Comparison of ENCODE assay signal across 10 mouse cellular contexts in genomic region chr9:108577025-108577424, GRCm38 (mm10). TPM values are rescaled to one million over a fixed set of nuclear protein-coding genes. Genes with fewer than 3 reads are reported as not detected.
DNase-seq lines count a peak whose midpoint lies in the region; ATAC-seq and TF ChIP-seq lines count a peak whose summit lies in the region.
"Had no signal": no experiment of that assay in that cellular context is flagged by ENCODE, and none has a peak within 500 bp of the region (broad histone marks: within the 10 kb centered on the region; RNA-seq: fewer than 3 reads in every experiment).

No protein-coding gene starts in this region.

- TF ChIP-seq EP300 in liver, postnatal 0 days (IDR thresholded peaks at IDR 0.05; ENCODE audit: low read depth), result no peak

- peak overlapping the region; percentile 93 for H3K4me2 ChIP-seq in liver, embryonic 12.5 days
- no peak overlapping the region for H3K4me2 ChIP-seq in liver, postnatal 0 days (ENCODE audit: low read depth, low read length)
- peak overlapping the region; percentile 62 for H3K4me2 ChIP-seq in forebrain, embryonic 14.5 days (ENCODE audit: low read length)
- H3K4me2 ChIP-seq in limb, embryonic 11.5 days (ENCODE audit: low read depth, severe bottlenecking), result peak overlapping the region; percentile 88

- H3K27me3 ChIP-seq in liver, embryonic 12.5 days (replicated peaks), result no peaks in the 10 kb centered on the region
- H3K27me3 ChIP-seq in liver, postnatal 0 days (ENCODE audit: insufficient read depth, low read length), result no peaks in the 10 kb centered on the region
- H3K27me3 ChIP-seq in forebrain, embryonic 14.5 days (replicated peaks; ENCODE audit: control insufficient read depth, insufficient read depth, low read length), result no peaks in the 10 kb centered on the region
- H3K27me3 ChIP-seq in limb, embryonic 11.5 days (ENCODE audit: control insufficient read depth, insufficient read depth, low read length), result no peaks in the 10 kb centered on the region
- H3K27me3 ChIP-seq: liver, embryonic 15.5 days had no signal

- no peak overlapping the region for H3K4me3 ChIP-seq in liver, embryonic 12.5 days
- no peak overlapping the region for H3K4me3 ChIP-seq in liver, postnatal 0 days (ENCODE audit: low read depth, low read length)
- H3K4me3 ChIP-seq in forebrain, embryonic 14.5 days (ENCODE audit: low read depth, low read length), result peak overlapping the region; percentile 82
- H3K4me3 ChIP-seq in limb, embryonic 11.5 days (ENCODE audit: low read depth, low read length), result peak overlapping the region; percentile 87
- peak overlapping the region; percentile 10 for H3K4me3 ChIP-seq in olfactory bulb, adult 2 months (ENCODE audit: insufficient read depth, low read depth, low read length)

- H3K9me3 ChIP-seq in liver, embryonic 12.5 days (replicated peaks), result no peaks in the 10 kb centered on the region
- no peaks in the 10 kb centered on the region for H3K9me3 ChIP-seq in liver, postnatal 0 days (ENCODE audit: low read length)
- H3K9me3 ChIP-seq in forebrain, embryonic 14.5 days (replicated peaks; ENCODE audit: control insufficient read depth, low read length), result no peaks in the 10 kb centered on the region
- H3K9me3 ChIP-seq in limb, embryonic 11.5 days (ENCODE audit: control insufficient read depth, low read length), result no peaks in the 10 kb centered on the region
- H3K9me3 ChIP-seq: liver, embryonic 15.5 days had no signal

- no peak for TF ChIP-seq POLR2A in olfactory bulb, adult 2 months (IDR thresholded peaks at IDR 0.05; ENCODE audit: insufficient read depth, low read depth, low read length)

- no peak for DNase-seq in liver, postnatal 0 days
- DNase-seq in forebrain, embryonic 14.5 days (ENCODE audit: low spot score), result no peak
- DNase-seq in limb, embryonic 11.5 days (ENCODE audit: low spot score), result no peak
- no peak for DNase-seq in spleen, postnatal 4 days (ENCODE audit: low spot score in 2 of 2)
- no peak for DNase-seq in frontal cortex, postnatal 14 days (ENCODE audit: low spot score in 2 of 2)
- DNase-seq in adipocyte (ENCODE audit: low spot score), result no peak
- DNase-seq: kidney, adult 18-20 months had no signal

- H3K9ac ChIP-seq in liver, embryonic 12.5 days, result no peak overlapping the region
- no peak overlapping the region for H3K9ac ChIP-seq in liver, postnatal 0 days (replicated peaks)
- peak overlapping the region; percentile 91 for H3K9ac ChIP-seq in forebrain, embryonic 14.5 days (ENCODE audit: low read length)
- no peak overlapping the region for H3K9ac ChIP-seq in limb, embryonic 11.5 days (ENCODE audit: low read length)

- TF ChIP-seq CTCF in liver, postnatal 0 days (IDR thresholded peaks at IDR 0.05; ENCODE audit: low read depth), result no peak
- TF ChIP-seq CTCF in olfactory bulb, adult 2 months (IDR thresholded peaks at IDR 0.05; ENCODE audit: insufficient read depth, low read depth, low read length), result no peak

- no peak for ATAC-seq in liver, embryonic 12.5 days
- ATAC-seq in liver, postnatal 0 days, result no peak
- no peak for ATAC-seq in forebrain, embryonic 14.5 days
- ATAC-seq in limb, embryonic 11.5 days (ENCODE audit: insufficient number of reproducible peaks, low FRiP score, low TSS enrichment, low read depth), result no peak

- H3K27ac ChIP-seq in liver, embryonic 12.5 days, result no peak overlapping the region
- no peak overlapping the region for H3K27ac ChIP-seq in liver, postnatal 0 days (ENCODE audit: low read depth)
- H3K27ac ChIP-seq in forebrain, embryonic 14.5 days (ENCODE audit: low read depth, low read length), result peak overlapping the region; percentile 93; the same call in 1 of the 2 replicates
- no peak overlapping the region for H3K27ac ChIP-seq in limb, embryonic 11.5 days (replicated peaks; ENCODE audit: low read depth, low read length)
- no peak overlapping the region for H3K27ac ChIP-seq in olfactory bulb, adult 2 months (ENCODE audit: insufficient read depth, low read depth, low read length)
- H3K27ac ChIP-seq: liver, embryonic 15.5 days had no signal

- 62% methylated on average over 6 of the region's 6 CpGs for WGBS in liver, embryonic 12.5 days (ENCODE audit: insufficient replicate concordance)
- WGBS in liver, postnatal 0 days (ENCODE audit: insufficient replicate concordance), result 58% methylated on average over 6 of the region's 6 CpGs
- WGBS in forebrain, embryonic 14.5 days, result 48% methylated on average over 6 of the region's 6 CpGs
- WGBS in limb, embryonic 11.5 days, result 71% methylated on average over 6 of the region's 6 CpGs
- WGBS in olfactory bulb, adult 2 months, result 23% methylated on average over 6 of the region's 6 CpGs

- H3K4me1 ChIP-seq in liver, embryonic 12.5 days, result peaks cover 40% of the 10 kb centered on the region
- peaks cover 9% of the 10 kb centered on the region for H3K4me1 ChIP-seq in liver, postnatal 0 days (ENCODE audit: insufficient read depth)
- H3K4me1 ChIP-seq in forebrain, embryonic 14.5 days (ENCODE audit: control insufficient read depth, insufficient read depth, low read length), result peaks cover 26% of the 10 kb centered on the region
- peaks cover 23% of the 10 kb centered on the region; the same call in 1 of the 2 replicates for H3K4me1 ChIP-seq in limb, embryonic 11.5 days (ENCODE audit: control insufficient read depth, insufficient read depth, low read length)
- peaks cover 59% of the 10 kb centered on the region for H3K4me1 ChIP-seq in olfactory bulb, adult 2 months (ENCODE audit: control insufficient read depth, insufficient read depth, low read length)

- H3K36me3 ChIP-seq in liver, embryonic 12.5 days, result peaks cover 43% of the 10 kb centered on the region
- peaks cover 10% of the 10 kb centered on the region for H3K36me3 ChIP-seq in liver, postnatal 0 days (replicated peaks; ENCODE audit: insufficient read depth, low read length)
- H3K36me3 ChIP-seq in forebrain, embryonic 14.5 days (ENCODE audit: control insufficient read depth, insufficient read depth, low read length), result peaks cover 48% of the 10 kb centered on the region
- peaks cover 19% of the 10 kb centered on the region; the same call in 1 of the 2 replicates for H3K36me3 ChIP-seq in limb, embryonic 11.5 days (ENCODE audit: control insufficient read depth, insufficient read depth, low read length)

RNA-seq across cellular contexts. Expression of gene Wdr6, which starts 1.5 kb away (rescaled TPM):
- polyA plus RNA-seq in liver, embryonic 12.5 days (2016; fragmentation: Nextera tagmentation; extraction: Ambion mirVana), result 28.3 and 29.3 TPM in 2 replicates
- 4.5 and 5.7 TPM in 2 replicates for polyA plus RNA-seq in liver, postnatal 0 days (2015; fragmentation: Nextera tagmentation; extraction: Ambion mirVana)
- 162 and 187 TPM in 2 replicates for polyA plus RNA-seq in forebrain, embryonic 14.5 days (2014; fragmentation: Nextera tagmentation; extraction: Ambion mirVana)
- polyA plus RNA-seq in limb, embryonic 11.5 days (2014; fragmentation: Nextera tagmentation; extraction: Ambion mirVana), result 152 and 167 TPM in 2 replicates
- 73.0 TPM in 1 of 2 replicates, not detected in the other for polyA plus RNA-seq in olfactory bulb, adult 2 months (2012; ENCODE audit: insufficient read depth, insufficient read length, low replicate concordance, missing spikeins)

RNA-seq across cellular contexts. Expression of gene Dalrd3, which starts 7.3 kb away (rescaled TPM):
- polyA plus RNA-seq in liver, embryonic 12.5 days (2016; fragmentation: Nextera tagmentation; extraction: Ambion mirVana), result 52.7 and 58.9 TPM in 2 replicates
- 18.8 and 20.2 TPM in 2 replicates for polyA plus RNA-seq in liver, postnatal 0 days (2015; fragmentation: Nextera tagmentation; extraction: Ambion mirVana)
- 188 and 190 TPM in 2 replicates for polyA plus RNA-seq in forebrain, embryonic 14.5 days (2014; fragmentation: Nextera tagmentation; extraction: Ambion mirVana)
- 183 and 195 TPM in 2 replicates for polyA plus RNA-seq in limb, embryonic 11.5 days (2014; fragmentation: Nextera tagmentation; extraction: Ambion mirVana)
- polyA plus RNA-seq in olfactory bulb, adult 2 months (2012; ENCODE audit: insufficient read depth, insufficient read length, low replicate concordance, missing spikeins), result not detected in 2 replicates

RNA-seq across cellular contexts. Expression of gene Ndufaf3, which starts 9.8 kb away (rescaled TPM):
- 34.8 and 38.9 TPM in 2 replicates for polyA plus RNA-seq in liver, embryonic 12.5 days (2016; fragmentation: Nextera tagmentation; extraction: Ambion mirVana)
- polyA plus RNA-seq in liver, postnatal 0 days (2015; fragmentation: Nextera tagmentation; extraction: Ambion mirVana), result 26.5 and 26.8 TPM in 2 replicates
- polyA plus RNA-seq in forebrain, embryonic 14.5 days (2014; fragmentation: Nextera tagmentation; extraction: Ambion mirVana), result 82.7 and 105 TPM in 2 replicates
- polyA plus RNA-seq in limb, embryonic 11.5 days (2014; fragmentation: Nextera tagmentation; extraction: Ambion mirVana), result 44.3 and 47.5 TPM in 2 replicates
- not detected in 2 replicates for polyA plus RNA-seq in olfactory bulb, adult 2 months (2012; ENCODE audit: insufficient read depth, insufficient read length, low replicate concordance, missing spikeins)

RNA-seq across cellular contexts. Expression of gene Impdh2, which starts 16.9 kb away (rescaled TPM):
- polyA plus RNA-seq in liver, embryonic 12.5 days (2016; fragmentation: Nextera tagmentation; extraction: Ambion mirVana), result 173 and 184 TPM in 2 replicates
- 45.6 and 49.5 TPM in 2 replicates for polyA plus RNA-seq in liver, postnatal 0 days (2015; fragmentation: Nextera tagmentation; extraction: Ambion mirVana)
- 125 and 136 TPM in 2 replicates for polyA plus RNA-seq in forebrain, embryonic 14.5 days (2014; fragmentation: Nextera tagmentation; extraction: Ambion mirVana)
- 237 and 247 TPM in 2 replicates for polyA plus RNA-seq in limb, embryonic 11.5 days (2014; fragmentation: Nextera tagmentation; extraction: Ambion mirVana)
- not detected in 2 replicates for polyA plus RNA-seq in olfactory bulb, adult 2 months (2012; ENCODE audit: insufficient read depth, insufficient read length, low replicate concordance, missing spikeins)

RNA-seq across cellular contexts. Expression of gene P4htm, which starts 20.4 kb away (rescaled TPM):
- 1.1 and 1.4 TPM in 2 replicates for polyA plus RNA-seq in liver, embryonic 12.5 days (2016; fragmentation: Nextera tagmentation; extraction: Ambion mirVana)
- 0.40 and 0.41 TPM in 2 replicates for polyA plus RNA-seq in liver, postnatal 0 days (2015; fragmentation: Nextera tagmentation; extraction: Ambion mirVana)
- polyA plus RNA-seq in forebrain, embryonic 14.5 days (2014; fragmentation: Nextera tagmentation; extraction: Ambion mirVana), result 14.5 and 18.1 TPM in 2 replicates
- 6.7 and 7.2 TPM in 2 replicates for polyA plus RNA-seq in limb, embryonic 11.5 days (2014; fragmentation: Nextera tagmentation; extraction: Ambion mirVana)
- not detected in 2 replicates for polyA plus RNA-seq in olfactory bulb, adult 2 months (2012; ENCODE audit: insufficient read depth, insufficient read length, low replicate concordance, missing spikeins)

Comparison
In these comparisons a context has a peak if more than half of its experiments do, and no peak if none do; other contexts are left out.
1. H3K4me3 ChIP-seq: peak in forebrain, embryonic 14.5 days (single experiment), limb, embryonic 11.5 days (single experiment) and olfactory bulb, adult 2 months (single experiment); none in liver, embryonic 12.5 days (single experiment) and liver, postnatal 0 days (single experiment).
2. RNA of gene Ndufaf3, which starts 9.8 kb away (polyA plus RNA-seq): 82.7 to 105 TPM in forebrain, embryonic 14.5 days, 44.3 to 47.5 TPM in limb, embryonic 11.5 days, 34.8 to 38.9 TPM in liver, embryonic 12.5 days and 26.5 to 26.8 TPM in liver, postnatal 0 days; not detected in olfactory bulb, adult 2 months; every median in the first group is over 10 times any median in the second.